Mouse (Mus musculus) c-Kit-negative CD71-positive TER-119-positive erythroid progenitor cells, embryonic 14.5 days (primary cell): ENCODE results near the gene Mmp14.

ENCODE experiments used
- DNase-seq: peaks from one replicate; pipeline ENCODE4 v3.0.0-alpha.2; 2013; ENCODE audit warnings: low read depth, low spot score

Mmp14 gene

DNA sequence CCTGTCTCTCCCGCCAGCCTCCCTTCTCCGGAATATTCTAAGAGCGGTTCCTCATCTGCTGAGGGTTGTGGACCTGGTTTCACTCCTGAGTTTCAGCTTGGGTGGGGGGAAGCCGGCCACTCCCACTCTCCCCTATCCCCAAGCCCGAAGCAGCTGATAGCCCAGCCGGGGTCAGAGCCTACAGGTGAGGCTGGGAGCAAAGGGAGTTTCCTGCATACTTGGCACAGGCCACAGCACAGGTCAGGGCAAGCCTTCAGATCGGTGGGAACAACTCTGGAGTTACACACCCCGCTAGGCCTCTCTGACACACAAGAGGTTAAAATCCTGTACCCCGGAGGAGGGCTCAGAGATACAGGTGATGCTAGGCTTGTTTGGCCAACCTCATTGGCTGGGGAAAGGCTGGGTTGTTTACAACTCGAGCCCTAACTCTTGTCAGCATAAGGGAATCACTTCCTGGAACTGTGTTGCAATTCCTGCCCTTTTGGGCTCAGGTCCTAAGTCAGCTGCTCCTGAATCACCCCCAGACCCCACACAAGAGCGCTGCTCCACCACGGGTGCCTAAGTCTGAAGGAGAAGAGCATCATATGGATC lies 2.6 kb downstream of the Mmp14 start:
- DNase-seq, result no peak

DNA sequence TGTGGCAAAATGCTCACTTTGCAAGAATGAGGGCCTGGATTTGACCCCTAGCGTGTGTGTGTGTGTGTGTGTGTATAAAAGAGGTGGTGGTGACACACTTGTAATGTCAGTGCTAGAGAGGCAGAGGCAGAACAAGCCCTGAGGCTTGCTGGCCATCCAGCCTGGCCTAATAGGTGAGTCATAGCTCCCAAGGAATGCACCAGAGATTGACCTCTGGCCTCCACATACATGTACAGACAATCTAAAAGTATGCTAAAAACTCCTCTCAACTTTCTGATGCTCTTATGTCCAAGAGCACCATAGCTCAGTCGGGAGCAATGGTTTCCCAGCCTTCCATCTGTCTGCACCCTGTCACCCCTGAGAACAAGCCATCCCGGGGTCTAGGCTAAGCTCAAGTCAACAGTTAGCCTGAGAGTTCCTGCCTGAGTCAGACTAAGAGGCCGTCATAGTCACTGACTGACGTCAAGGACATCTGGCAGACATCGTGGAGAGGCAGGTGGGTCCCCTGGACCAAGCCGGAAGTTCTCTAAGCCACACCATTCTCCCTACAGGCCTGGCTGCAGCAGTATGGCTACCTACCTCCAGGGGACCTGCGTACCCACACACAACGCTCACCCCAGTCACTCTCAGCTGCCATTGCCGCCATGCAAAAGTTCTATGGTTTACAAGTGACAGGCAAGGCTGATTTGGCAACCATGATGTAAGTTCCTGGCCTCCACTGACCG lies 3.9 kb downstream of the Mmp14 start:
- DNase-seq, result no peak

DNA sequence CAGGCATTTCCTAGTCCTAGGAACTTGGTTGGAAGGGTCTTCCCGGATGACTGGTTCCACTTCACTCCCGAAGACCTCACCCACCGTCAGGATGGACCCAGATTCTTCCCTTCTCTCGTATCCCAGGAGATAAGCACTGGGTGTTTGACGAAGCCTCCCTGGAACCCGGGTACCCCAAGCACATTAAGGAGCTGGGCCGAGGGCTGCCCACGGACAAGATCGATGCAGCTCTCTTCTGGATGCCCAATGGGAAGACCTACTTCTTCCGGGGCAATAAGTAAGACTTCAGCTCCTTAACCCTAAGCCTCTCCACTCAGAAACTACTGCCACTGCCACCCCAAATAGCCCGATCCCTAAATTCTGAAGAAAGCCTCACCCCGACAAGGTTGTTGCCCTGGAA lies 7.7 kb downstream of the Mmp14 start:
- no peak for DNase-seq

DNA sequence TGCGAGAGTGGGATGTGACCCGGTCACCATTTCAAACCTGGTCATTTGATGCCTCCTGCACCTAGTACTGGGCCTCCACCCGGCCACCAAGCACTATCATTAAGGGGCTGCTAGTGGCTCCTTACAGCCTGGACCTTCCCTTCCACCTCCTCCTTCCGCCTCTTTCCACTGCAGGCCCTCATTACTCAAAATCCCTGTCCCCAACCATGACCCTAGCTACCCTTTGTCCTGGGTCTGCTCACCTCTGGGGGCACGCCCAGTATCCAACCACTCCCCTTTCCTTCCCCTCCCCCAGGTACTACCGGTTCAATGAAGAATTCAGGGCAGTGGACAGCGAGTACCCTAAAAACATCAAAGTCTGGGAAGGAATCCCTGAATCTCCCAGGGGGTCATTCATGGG lies 8.2 kb downstream of the Mmp14 start:
- DNase-seq, result no peak

DNA sequence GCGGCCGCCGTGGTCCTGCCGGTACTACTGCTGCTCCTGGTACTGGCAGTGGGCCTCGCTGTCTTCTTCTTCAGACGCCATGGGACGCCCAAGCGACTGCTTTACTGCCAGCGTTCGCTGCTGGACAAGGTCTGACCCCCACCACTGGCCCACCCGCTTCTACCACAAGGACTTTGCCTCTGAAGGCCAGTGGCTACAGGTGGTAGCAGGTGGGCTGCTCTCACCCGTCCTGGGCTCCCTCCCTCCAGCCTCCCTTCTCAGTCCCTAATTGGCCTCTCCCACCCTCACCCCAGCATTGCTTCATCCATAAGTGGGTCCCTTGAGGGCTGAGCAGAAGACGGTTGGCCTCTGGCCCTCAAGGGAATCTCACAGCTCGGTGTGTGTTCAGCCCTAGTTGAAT lies 9.1 kb downstream of the Mmp14 start:
- no peak for DNase-seq

DNA sequence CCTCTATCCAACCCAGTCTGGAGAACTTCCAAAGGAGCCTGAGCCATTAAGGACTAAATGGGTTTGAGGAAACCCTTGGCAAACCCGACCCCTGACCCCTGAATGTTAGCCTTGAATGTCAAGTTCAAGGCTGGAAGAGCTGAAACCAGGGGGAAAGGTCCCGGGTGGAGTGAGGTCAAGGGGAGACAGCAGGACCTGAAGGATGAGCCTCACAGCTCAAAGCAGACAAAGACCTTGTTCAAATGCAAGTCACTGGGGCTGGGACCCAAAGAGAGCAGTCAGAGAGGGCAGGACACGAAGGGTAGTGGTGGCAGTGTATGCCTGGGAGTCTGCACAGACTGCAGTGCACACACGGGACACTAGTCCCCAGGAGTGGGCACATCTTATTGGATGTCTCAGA lies 10.0 kb downstream of the Mmp14 start:
- DNase-seq, result no peak

DNA sequence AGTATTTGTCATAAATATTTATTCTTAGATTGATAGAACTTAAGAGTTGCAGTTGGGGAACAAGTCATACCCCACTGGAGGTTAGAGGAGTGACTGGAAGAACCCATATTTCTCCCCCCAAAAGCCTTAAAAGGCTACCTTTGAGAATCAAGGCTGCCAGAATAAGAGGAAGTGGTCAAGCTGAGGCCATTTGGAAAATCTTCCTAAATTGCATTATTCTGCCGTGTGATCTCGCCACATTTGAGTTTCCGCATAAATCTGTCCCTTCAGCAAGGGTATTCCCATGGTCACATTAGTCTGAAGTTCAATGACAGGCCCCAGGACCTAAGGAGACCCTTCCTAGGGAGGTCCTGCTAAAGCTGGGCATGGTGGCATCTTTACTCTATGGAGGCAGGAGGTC lies 11.1 kb downstream of the Mmp14 start:
- DNase-seq, result no peak

DNA sequence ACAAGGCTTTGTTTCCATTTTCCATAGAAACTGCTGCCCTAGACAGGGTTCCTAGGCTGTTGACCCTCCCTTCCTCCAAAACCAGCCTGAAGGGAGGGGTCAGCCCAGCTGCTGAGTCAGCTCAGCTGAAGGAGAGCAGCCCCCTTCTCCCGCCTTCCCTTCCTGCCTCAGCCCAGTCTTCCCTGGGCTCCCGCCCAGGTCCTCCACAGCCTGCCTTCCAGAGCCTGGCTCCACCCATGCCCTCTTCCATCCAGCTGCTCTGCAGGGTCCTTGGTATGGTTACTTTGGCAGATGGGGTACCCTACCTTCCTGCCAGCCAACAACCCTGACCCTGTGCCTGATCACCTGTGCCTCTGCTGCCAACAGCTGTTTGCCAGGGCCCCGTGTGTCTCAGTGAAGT lies 11.8 kb downstream of the Mmp14 start:
- DNase-seq, result no peak

DNA sequence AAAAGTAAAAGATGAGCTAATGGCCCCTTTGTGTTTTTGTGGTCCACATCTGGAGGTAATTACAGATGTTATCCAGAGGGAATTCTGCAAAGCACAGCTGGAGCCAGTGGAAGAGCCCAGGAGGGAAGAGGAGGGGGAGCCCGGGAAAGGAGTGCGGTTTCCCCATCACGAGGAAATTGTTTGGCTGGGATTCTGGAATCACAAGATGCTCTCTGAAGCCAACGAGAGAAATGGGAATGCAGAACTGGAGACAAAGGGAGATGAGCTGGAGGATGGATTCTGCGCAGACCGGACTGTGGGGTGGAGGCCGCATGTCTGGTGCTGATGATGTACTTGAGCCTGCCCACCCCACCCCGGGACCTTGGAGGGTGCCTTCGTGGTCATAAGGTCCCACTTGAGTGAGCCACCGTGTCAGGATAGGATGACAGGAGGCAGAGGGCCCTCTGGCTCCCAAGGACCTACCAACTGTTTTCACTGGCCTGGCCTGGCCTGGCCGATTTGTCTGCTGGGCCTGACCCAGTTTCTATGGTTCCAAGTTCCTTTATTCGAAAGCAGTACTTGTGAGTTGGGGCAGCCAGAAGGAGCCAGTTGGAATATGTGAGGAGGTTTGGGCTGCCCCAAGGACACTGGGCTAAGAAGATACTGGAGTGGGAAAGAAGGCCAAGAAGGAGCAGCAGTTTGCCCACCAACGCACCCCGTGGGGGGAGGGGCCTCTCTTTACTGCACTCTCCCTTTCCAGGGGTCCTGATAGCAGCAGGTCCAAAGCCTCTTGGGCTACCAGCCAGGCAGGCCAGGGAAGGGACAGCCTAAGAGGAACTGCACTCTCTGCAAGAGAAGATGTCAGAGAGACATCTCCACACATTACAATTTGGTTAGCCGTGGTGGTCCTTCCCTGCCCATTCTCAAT lies 12.6 kb downstream of the Mmp14 start:
- no peak for DNase-seq

DNA sequence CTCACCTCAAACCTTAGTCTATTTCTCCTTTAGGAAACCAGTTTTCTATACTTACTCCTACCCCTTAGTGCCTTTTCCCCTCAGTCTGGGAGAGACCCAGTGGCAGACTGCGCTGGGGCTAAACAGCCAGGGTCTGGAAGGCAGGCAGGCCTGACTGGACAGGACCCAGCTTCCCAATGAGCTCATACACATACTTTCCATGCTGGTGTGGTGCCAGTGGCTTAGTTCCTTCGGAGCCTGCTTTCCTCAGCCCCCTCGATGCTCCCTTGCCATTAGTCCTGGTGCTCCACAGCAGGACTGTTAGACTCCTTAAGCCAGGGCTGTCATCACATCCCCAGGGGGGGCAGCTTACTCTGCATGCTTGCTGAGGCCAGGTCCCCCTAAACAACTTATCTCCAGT lies 14.1 kb downstream of the Mmp14 start:
- DNase-seq, result no peak

DNA sequence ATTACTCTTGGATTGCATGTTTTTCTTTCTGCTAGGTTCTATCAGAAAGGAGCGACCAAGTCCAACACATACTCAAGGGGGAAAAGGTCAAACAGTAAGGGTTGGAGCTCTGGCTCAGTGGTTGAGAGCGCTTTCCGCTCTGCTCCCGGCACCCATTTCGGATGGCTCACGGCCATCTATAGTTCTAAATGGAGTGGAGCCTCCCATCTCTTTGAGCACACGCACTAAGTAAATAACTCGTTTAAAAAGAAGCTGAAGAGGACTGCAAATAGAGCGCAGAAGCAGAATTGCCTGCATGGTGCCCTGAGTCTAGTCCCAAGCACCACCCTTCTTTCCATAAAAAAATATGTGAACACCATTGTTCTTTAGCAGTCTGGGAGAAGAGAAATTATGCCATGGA lies 22.2 kb downstream of the Mmp14 start:
- no peak for DNase-seq

DNA sequence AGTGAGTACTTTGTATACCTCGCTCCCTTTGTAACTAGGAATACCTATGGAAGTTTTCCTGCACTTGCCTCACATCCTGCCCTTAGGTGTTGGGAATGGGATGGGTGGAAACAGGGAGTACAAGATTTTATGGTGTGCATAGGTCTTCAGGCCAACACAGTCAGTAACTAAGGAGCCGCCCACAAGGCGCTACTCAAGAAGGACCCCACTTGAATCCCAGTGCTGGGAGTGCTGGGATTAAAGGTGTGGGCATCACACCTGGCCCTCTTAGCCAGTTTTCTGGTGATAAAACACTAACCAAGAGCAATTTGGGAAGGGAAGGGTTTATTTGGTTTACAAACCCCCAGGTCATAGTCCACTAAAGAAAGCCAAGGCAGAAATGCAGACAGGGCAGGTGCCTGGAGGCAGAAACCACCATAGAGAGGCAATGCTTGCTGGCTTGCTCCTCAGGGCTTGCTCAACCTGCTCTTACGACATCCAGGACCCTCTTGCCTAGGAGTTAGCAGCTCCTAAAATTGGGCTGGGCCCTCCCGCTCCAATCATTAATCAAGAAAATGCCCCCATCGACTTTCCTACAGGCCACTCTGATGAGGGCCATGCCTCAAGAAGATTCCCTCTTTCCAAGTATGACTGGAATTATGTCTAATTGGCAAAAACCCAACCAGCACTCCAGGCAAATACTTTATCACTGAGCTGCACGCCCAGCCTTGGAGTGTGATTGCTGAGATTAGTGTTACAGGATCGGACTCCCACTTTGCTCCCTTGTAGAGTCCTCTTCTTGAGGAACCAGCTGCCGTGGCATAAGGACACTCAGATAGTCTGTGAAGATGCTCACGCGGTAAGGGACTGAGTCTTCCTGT lies 23.5 kb downstream of the Mmp14 start:
- DNase-seq, result no peak

DNA sequence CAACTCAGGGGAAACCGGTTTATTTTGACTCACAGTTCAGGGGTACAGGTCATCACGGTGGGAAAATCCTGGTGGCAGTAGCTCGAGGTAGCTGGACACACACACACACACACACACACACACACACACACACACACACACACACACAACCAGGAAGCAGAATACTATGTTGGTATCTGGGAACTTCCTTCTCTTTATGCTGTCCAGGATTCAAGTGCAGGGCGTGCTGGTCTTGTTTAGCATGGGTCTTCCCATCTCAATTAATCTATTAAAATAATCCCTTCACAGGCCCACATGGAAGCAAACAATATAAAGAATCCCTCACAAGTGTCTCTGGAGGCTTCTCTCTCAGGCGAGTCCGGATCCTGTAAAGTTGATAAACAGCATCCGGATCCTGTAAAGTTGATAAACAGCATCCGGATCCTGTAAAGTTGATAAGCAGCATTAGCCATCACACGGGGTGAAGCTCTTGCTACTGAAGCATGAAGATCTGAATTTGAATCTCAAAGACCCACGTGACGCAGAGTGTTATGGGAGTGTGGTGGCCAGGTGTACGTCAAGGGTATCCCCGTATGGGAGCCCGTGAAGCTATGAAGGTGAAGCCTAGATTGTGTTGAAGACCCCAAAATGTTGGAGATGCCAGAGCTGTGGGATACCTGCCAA lies 26.6 kb downstream of the Mmp14 start:
- DNase-seq, result no peak

DNA sequence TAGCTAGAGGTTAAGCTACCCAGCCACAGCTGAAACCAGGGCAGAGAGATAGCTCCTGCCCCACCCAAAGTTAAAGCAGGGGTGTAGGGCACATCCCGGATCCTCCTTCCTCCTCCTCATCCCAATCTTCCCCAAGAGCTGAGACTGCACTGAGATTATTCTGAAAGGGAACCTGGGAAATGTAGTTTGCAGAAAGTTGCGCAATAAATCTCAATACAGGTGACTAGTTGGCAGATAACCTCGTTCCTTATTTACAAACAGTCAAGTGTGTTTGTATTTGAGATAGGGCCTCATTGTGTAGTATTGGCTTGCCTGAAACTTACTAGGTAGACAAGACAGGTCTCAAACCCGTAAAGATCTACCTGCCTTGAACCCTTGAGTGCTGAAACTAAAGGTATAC lies 30.7 kb downstream of the Mmp14 start:
- no peak for DNase-seq

DNA sequence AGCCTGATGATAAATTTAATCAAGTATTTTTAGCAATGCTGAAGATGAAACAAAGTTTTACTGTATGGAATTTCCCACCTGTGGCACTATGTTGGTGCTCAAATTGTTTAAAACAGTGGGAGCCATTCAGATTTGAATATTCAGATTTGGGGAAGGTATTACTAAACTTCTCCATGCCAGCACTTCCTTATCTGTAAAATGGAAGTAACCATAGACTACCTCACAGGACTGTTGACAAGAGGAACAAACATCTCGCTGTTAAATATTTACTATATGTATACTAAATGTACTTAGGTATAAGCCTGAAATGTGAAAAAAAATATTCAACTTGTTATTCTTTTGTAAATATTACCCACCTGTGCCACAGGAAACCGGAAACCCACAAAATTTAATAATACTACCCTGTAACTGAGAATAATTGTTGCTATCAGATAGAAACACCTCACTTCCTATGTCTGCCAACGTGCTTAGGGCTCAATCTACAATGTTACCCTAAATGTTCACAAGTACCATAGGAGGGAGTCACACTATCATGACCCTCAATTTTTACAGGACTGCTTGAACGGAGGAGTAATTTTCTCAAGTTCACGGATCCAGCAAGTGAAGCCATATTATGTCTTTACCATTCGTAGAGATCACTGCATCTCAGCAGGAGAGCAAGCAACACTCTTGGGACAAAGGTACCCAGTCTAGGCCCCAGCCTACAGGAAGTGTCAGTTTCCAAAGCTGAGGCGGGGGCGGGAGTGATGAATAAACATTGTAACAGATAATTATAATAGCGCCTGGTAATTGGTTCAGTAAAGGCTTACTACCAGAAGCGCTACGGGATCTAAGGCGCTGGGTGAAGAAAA lies 31.9 kb downstream of the Mmp14 start:
- DNase-seq, result peak; percentile 11

DNA sequence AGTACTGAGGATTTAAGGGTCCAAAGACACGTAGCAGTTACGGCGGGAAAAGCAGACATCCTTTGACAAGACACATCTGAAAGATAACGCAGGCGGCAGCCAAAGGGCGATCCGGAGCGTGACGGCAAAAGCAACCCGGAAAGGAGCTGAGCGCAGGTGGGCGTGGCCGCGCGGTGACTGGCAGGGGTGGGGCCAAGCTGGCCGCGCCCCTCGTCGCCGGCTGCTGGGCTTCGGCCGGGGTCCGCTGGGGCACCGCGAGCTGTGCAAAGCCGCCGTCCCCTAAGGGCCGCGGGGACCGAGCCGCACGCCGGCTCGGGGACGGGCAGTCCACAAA lies 32.5 kb downstream of the Mmp14 start, which contains the start of gene Lrp10:
Lrp10 (plus strand) TSS at position 179 of the 334 bp plus-strand sequence.
- DNase-seq, result peak; percentile 87

DNA sequence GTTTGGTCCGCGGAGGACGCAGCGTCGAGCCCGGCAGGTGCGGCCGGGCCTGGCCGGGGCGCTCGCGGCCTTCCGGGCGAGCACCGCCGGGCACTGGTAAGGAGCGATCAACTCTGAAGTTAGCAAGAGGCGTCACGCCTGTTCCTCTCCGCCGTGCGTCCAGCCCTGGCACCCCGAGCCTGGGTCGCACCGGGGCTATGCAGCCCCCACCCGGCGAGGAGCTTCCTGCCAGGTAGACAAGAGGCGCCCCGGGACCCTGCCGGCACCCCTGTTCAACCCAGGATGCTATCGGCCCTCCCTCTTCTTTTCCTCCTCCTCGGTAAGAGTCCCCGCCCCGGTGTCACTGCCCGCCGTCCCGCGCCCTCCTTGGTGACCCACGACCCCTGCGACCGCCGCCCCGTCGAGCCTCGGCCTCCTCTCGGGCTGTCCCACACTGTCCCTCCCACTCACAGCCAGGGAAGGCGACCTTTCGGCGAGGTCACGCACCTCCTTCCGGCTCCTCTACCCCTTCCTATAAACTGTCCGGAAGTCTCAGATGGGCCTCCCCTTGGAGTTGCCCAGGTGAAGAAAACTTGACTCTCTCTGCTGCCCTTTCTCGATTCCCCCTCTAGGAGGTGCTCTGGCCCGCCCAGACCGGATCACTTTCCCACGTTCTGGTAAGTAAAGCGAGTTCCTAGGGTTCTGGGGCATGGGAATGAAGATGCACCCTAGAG lies 33.0 kb downstream of the Mmp14 start:
- DNase-seq, result peak; percentile 65

DNA sequence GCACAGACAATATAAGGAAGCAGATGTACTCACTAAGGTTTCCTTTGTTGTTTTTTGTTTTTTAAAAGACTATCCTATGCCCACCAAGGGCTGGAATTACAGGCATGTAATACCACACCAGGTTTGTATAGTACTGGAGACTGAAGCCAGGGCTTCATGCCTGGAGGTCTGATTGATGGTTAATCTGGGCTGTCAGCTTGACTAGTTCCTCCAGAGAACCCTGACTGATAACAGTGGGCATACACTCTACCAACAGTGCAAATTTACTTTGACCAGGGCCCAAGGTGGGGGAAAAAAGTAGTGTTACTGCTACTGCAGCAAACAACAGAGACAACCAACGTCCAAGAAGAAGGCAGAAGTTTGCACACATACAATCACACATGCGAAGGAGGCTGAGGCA lies 40.1 kb downstream of the Mmp14 start:
- no peak for DNase-seq

DNA sequence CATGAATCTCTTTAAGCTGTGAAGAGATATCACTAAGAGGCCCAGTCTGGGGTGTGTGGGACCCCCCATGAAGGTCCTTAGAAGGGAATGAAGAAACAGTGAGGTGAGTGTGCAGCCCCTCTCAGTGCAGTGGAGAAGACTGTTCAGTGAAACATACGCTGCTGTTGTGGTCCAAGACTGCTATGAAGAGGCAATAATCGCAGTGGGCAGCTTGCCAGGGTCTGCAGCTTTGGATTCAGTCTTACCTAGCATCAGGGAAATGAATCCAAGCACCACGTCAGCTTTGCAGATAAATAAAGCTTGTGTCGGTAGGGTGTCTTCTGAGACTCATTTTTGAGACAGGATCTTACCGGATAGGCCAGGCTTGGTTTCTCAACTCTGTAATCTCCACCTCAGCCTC lies 41.3 kb downstream of the Mmp14 start:
- no peak for DNase-seq

DNA sequence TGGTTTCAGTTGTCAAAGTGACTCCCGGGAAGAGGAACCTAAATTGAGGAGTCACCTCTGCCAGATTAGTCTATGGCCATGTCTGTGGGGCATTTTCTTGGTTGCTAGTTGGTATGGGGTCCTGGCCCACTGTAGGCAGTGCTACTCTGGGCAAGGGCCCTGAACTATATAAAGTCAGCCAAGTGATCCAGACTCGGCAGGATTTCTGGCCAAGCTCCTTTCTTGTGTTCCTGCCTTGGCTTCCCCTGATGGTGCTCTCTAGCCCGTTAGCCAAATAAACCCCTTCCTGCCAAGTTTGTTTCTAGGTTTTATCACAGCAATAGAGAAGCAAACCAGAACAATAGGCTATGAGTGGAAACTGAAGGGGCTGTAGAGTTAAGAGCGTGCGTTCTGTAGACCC lies 43.3 kb downstream of the Mmp14 start:
- DNase-seq, result no peak
